Mouse (Mus musculus) layer of hippocampus, postnatal 14 days (tissue): ENCODE data around the gene Tcp11l1. TPM values are rescaled to one million over a fixed set of nuclear protein-coding genes. Genes with fewer than 3 reads are reported as not detected.
A peak's percentile ranks its signal among the peaks of the same experiment; 100 is the strongest.

Source experiments
- DNase-seq, 2 experiments: peaks; one replicate each; pipeline ENCODE4 v3.0.0; 2021 to 2022; ENCODE audit warnings: low spot score in 2 of 2, mixed read lengths in 1 of 2
- long read RNA-seq, 2 experiments: library from polyadenylated mRNA; stranded (forward); transcript quantifications; one replicate each; pipeline ENCODE4 v2.0.0; 2021
- total RNA-seq, 2 experiments: library from RNA; stranded (reverse); gene quantifications; 2 replicates each; pipeline ENCODE4 v1.2.3; 2021

Tcp11l1 gene
- total RNA-seq, result 10 to 100 TPM; 47.9 to 49.3 TPM
- long read RNA-seq, experiment 1, full-length matches to known transcripts, result 3 of 14 reads
- long read RNA-seq, experiment 1, partial matches to known transcripts, result 2 of 14 reads
- long read RNA-seq, experiment 1, other reads (novel, unspliced or antisense), result 9 of 14 reads
- long read RNA-seq, experiment 2, full-length matches to known transcripts, result 9 of 18 reads
- long read RNA-seq, experiment 2, partial matches to known transcripts, result 2 of 18 reads
- long read RNA-seq, experiment 2, other reads (novel, unspliced or antisense), result 7 of 18 reads

GRCm38 (mm10) chr2:104711585-104712485 lies at the start of gene Tcp11l1:
Tcp11l1 (minus strand) TSS chr2:104712169.
- DNase-seq, result peak; percentile 66 to 78

GRCm38 (mm10) chr2:104750611-104751010 lies 38.6 kb upstream of the Tcp11l1 start:
- DNase-seq, result no peak

GRCm38 (mm10) chr2:104748652-104749183 lies 36.7 kb upstream of the Tcp11l1 start:
- DNase-seq, result no peak

- DNase-seq, result no peak
Observed at GRCm38 (mm10) chr2:104746251-104746650, 34.3 kb upstream of the Tcp11l1 start.

- no peak for DNase-seq
Observed at GRCm38 (mm10) chr2:104743971-104744370, 32.0 kb upstream of the Tcp11l1 start.

GRCm38 (mm10) chr2:104743160-104743559 lies 31.2 kb upstream of the Tcp11l1 start:
- no peak for DNase-seq

- peak; percentile 77 to 81 for DNase-seq
Observed at GRCm38 (mm10) chr2:104742741-104743064, 30.7 kb upstream of the Tcp11l1 start, which contains the start of gene Depdc7. Depdc7 (minus strand) TSS chr2:104742878.

- DNase-seq, result no peak
Observed at GRCm38 (mm10) chr2:104741896-104742740, 30.1 kb upstream of the Tcp11l1 start.

- DNase-seq, result no peak
Observed at GRCm38 (mm10) chr2:104741015-104741758, 29.2 kb upstream of the Tcp11l1 start.

- DNase-seq, result no peak
Observed at GRCm38 (mm10) chr2:104740248-104740949, 28.4 kb upstream of the Tcp11l1 start.

GRCm38 (mm10) chr2:104739691-104740090 lies 27.7 kb upstream of the Tcp11l1 start:
- no peak for DNase-seq

- DNase-seq, result no peak
Observed at GRCm38 (mm10) chr2:104736241-104736640, 24.3 kb upstream of the Tcp11l1 start.

GRCm38 (mm10) chr2:104732562-104733256 lies 20.7 kb upstream of the Tcp11l1 start:
- no peak for DNase-seq

GRCm38 (mm10) chr2:104732033-104732444 lies 20.1 kb upstream of the Tcp11l1 start:
- DNase-seq, result no peak

- DNase-seq, result no peak
Observed at GRCm38 (mm10) chr2:104727369-104727768, 15.4 kb upstream of the Tcp11l1 start.

- no peak for DNase-seq
Observed at GRCm38 (mm10) chr2:104722021-104722420, 10.1 kb upstream of the Tcp11l1 start.

- no peak for DNase-seq
Observed at GRCm38 (mm10) chr2:104717827-104718226, 5.9 kb upstream of the Tcp11l1 start.

- DNase-seq, result no peak
Observed at GRCm38 (mm10) chr2:104717231-104717735, 5.3 kb upstream of the Tcp11l1 start.

GRCm38 (mm10) chr2:104716279-104716678 lies 4.3 kb upstream of the Tcp11l1 start, which contains the start of gene Pin1rt1:
Pin1rt1 (minus strand) TSS chr2:104716379.
- no peak for DNase-seq
